Mouse (Mus musculus) megakaryocyte, embryonic 14.5 days (primary cell): ENCODE data around the gene Itga9. TPM values are rescaled to one million over a fixed set of nuclear protein-coding genes. Genes with fewer than 3 reads are reported as not detected.

Source experiments
- H3K27me3 ChIP-seq: replicated peaks from 2 replicates; pipeline ENCODE3; 2012; ENCODE audit warnings: inconsistent platforms
- H3K36me3 ChIP-seq: replicated peaks from 2 replicates; pipeline ENCODE3; 2012; ENCODE audit warnings: low read length, inconsistent platforms, mixed read lengths
- H3K4me1 ChIP-seq: 2 replicates; pipeline ENCODE4 v1.6.1; 2012; ENCODE audit warnings: inconsistent platforms
- H3K4me3 ChIP-seq: replicated peaks from 2 replicates; pipeline ENCODE3; 2012; ENCODE audit warnings: moderate library complexity, mild to moderate bottlenecking, inconsistent platforms
- H3K9me3 ChIP-seq: 2 replicates; pipeline ENCODE4 v1.6.1; 2012; ENCODE audit warnings: inconsistent platforms
- FLI1 ChIP-seq: IDR thresholded peaks from 2 replicates; pipeline ENCODE4 v1.6.1; 2012; ENCODE audit warnings: low read length, inconsistent platforms, mixed read lengths
- GATA1 ChIP-seq: IDR thresholded peaks from 3 replicates; pipeline ENCODE4 v1.6.1; 2012; ENCODE audit warnings: mixed read lengths, low read length, inconsistent platforms, borderline replicate concordance
- polyA plus RNA-seq: library from polyadenylated mRNA; stranded (reverse); fragments of >175 nt; gene quantifications from 2 replicates; pipeline ENCODE4 v1.2.3, GENCODE M21; 2012; ENCODE audit warnings: low replicate concordance; ENCODE audit not compliant: insufficient read depth

Gene Itga9
- polyA plus RNA-seq, 1 experiment, result 0.30 TPM

DNA sequence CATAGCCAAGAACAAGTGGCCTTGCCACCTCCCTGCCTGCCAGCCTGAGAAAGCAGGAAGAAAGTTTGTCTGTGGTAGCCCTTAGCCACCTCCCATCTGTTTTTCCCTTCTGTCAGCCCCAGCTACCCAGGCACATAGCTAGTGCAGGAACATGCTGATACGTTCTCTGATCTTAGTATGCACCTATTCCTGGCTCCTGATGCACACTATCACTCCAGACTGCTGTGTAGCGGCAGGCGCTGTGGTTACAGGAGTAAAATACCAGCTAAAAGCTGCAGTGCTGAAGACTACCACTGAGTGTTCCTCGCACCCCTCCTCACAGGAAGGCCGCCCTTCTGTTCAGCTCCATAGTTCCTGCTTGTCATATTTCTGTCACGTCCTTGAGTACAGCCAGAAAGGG lies 234.8 kb downstream of the Itga9 start:
- H3K27me3 ChIP-seq, result peaks cover 28% of the 10 kb centered on the region
- H3K4me1 ChIP-seq, result no peaks in the 10 kb centered on the region; the same call in 1 of the 2 replicates
- peaks cover 6% of the 10 kb centered on the region; the same call in 1 of the 2 replicates for H3K9me3 ChIP-seq
- no peaks in the 10 kb centered on the region for H3K36me3 ChIP-seq
- no peak overlapping the region for H3K4me3 ChIP-seq
- TF ChIP-seq GATA1 (no peak), FLI1 (no peak)

- Histone ChIP-seq H3K4me1 (no peaks in the 10 kb centered on the region; the same call in 1 of the 2 replicates), H3K27me3 (peaks cover 29% of the 10 kb centered on the region), H3K36me3 (no peaks in the 10 kb centered on the region), H3K4me3 (no peak overlapping the region), H3K9me3 (no peaks in the 10 kb centered on the region)
- TF ChIP-seq GATA1 (no peak), FLI1 (no peak)
Observed at GRCm38 (mm10) chr9:118841907-118842432, 235.5 kb downstream of the Itga9 start.

DNA sequence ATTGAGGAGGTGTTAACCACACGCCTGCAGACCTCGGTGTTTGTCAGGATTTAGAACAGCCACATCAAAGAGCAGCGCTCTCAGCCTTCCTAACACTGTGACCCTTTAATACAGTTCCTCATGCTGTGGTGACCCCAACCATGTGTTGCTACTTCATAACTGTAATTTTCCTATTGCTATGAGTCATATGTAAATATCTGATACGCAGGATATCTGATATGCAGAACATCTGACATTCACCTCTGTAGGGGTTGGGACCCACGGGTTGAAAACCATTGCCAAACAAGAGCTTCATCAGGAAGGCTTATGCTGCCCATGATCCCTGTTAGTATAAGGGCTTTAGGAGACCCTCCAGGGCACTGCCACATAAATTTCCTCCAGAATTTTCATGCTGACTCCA lies 237.2 kb downstream of the Itga9 start:
- no peak overlapping the region for H3K4me3 ChIP-seq

GRCm38 (mm10) chr9:118845003-118845402 lies 238.5 kb downstream of the Itga9 start:
- H3K27me3 ChIP-seq, result peaks cover 20% of the 10 kb centered on the region
- no peaks in the 10 kb centered on the region for H3K36me3 ChIP-seq
- H3K9me3 ChIP-seq, result 0 out of 2 replicates have a peak, but pooled peaks cover 6% of the 10 kb centered on the region
- no peak overlapping the region for H3K4me3 ChIP-seq
- no peaks in the 10 kb centered on the region for H3K4me1 ChIP-seq
- TF ChIP-seq FLI1 (no peak), GATA1 (no peak)

More for the DNA sequence above, 237.2 kb downstream of the Itga9 start:
- H3K9me3 ChIP-seq, result 0 out of 2 replicates have a peak, but pooled peaks cover 3% of the 10 kb centered on the region
- H3K36me3 ChIP-seq, result no peaks in the 10 kb centered on the region
- no peaks in the 10 kb centered on the region; the same call in 1 of the 2 replicates for H3K4me1 ChIP-seq
- H3K27me3 ChIP-seq, result peaks cover 30% of the 10 kb centered on the region
- TF ChIP-seq FLI1 (no peak), GATA1 (no peak)

DNA sequence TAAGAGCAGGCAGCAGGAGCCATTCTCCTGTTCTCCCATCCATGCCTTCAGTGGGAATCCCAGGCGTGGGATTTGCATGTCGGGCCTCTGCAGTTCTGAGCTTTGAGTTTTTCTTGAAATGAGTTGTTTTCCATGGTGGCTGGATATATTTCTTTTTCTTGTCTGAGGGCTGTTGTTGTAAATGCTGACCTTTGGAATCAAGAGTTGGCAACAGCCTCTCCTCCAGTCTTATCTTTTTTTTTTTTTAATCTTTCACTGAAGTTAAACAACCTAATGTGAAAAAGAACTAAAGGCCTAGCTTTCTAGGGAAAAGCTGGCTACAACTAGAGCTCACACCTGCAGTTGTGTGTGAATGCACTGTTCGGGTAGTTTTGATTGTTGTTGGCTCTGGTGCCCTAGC lies 240.3 kb downstream of the Itga9 start:
- TF ChIP-seq FLI1 (no peak), GATA1 (no peak)
- Histone ChIP-seq H3K4me3 (no peak overlapping the region), H3K27me3 (peaks cover 9% of the 10 kb centered on the region), H3K9me3 (0 out of 2 replicates have a peak, but pooled peaks cover 6% of the 10 kb centered on the region), H3K4me1 (no peaks in the 10 kb centered on the region), H3K36me3 (no peaks in the 10 kb centered on the region)

DNA sequence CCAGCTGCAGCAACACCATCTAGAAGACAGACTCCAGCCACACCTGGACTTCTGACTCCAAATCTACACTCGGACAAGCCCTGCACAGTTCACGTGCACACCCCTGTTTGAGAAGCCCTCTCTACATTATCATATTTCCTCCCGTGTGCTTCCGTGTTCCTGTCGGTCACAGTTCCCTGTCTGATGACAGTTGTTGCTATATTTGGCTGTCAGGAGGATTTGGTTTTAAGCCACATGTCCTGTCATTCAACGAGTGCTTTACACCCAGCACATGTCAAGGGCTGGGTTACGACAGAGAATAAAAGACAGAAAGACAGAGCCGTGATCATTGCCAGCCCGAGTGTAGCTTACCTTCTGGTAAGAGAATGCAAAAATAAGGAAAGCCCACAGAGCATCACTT lies 250.2 kb downstream of the Itga9 start:
- TF ChIP-seq GATA1 (no peak), FLI1 (no peak)

GRCm38 (mm10) chr9:118860613-118861141 lies 254.2 kb downstream of the Itga9 start:
- Histone ChIP-seq H3K36me3 (no peaks in the 10 kb centered on the region), H3K4me3 (no peak overlapping the region), H3K4me1 (peaks cover 9% of the 10 kb centered on the region), H3K27me3 (peaks cover 23% of the 10 kb centered on the region), H3K9me3 (no peaks in the 10 kb centered on the region)
- TF ChIP-seq GATA1 (no peak), FLI1 (no peak)

More for the DNA sequence above, 250.2 kb downstream of the Itga9 start:
- Histone ChIP-seq H3K4me3 (no peak overlapping the region), H3K36me3 (no peaks in the 10 kb centered on the region), H3K9me3 (no peaks in the 10 kb centered on the region), H3K27me3 (peaks cover 24% of the 10 kb centered on the region), H3K4me1 (peaks cover 11% of the 10 kb centered on the region)

GRCm38 (mm10) chr9:118862214-118862613 lies 255.7 kb downstream of the Itga9 start:
- TF ChIP-seq GATA1 (no peak), FLI1 (no peak)
- Histone ChIP-seq H3K4me3 (no peak overlapping the region), H3K4me1 (no peaks in the 10 kb centered on the region), H3K9me3 (no peaks in the 10 kb centered on the region), H3K27me3 (peaks cover 25% of the 10 kb centered on the region), H3K36me3 (no peaks in the 10 kb centered on the region)

GRCm38 (mm10) chr9:118862852-118863260 lies 256.4 kb downstream of the Itga9 start:
- Histone ChIP-seq H3K4me1 (no peaks in the 10 kb centered on the region), H3K36me3 (no peaks in the 10 kb centered on the region), H3K4me3 (no peak overlapping the region), H3K9me3 (no peaks in the 10 kb centered on the region), H3K27me3 (peaks cover 22% of the 10 kb centered on the region)
- no peak for TF ChIP-seq FLI1
- no peak for TF ChIP-seq GATA1

DNA sequence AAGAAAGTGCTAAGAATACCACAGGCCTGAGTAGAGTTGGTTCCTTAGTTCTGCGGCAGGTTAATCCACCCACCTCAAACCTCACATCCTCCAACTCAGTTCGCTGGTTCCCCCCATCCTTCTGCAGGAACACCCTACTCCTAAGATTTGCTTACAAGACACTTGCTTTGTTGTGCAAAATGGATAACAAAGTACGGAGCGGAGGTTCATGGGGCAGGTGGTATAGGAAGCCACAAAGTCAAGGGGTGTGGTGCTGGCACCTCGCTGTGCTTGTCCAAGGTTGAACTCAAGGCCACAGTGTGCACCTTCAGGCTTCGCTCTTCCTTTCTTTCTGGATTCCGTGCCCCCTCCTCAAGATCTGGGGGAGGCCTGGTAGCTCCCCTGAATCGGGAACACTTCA lies 257.0 kb downstream of the Itga9 start:
- H3K27me3 ChIP-seq, result peaks cover 28% of the 10 kb centered on the region
- H3K4me3 ChIP-seq, result no peak overlapping the region
- TF ChIP-seq FLI1 (no peak), GATA1 (no peak)
- no peaks in the 10 kb centered on the region for H3K4me1 ChIP-seq
- H3K9me3 ChIP-seq, result no peaks in the 10 kb centered on the region
- no peaks in the 10 kb centered on the region for H3K36me3 ChIP-seq
